Mouse (Mus musculus): ENCODE results near the gene Tmem168. TPM values are rescaled to one million over a fixed set of nuclear protein-coding genes. Genes with fewer than 3 reads are reported as not detected.
A peak's percentile ranks its signal among the peaks of the same experiment; 100 is the strongest.

Gene Tmem168
- 0.93 and 2.4 TPM in 2 replicates for polyA plus RNA-seq (2012; rRNA removed)

- H3K36me3 ChIP-seq (ENCODE audit: control insufficient read depth, insufficient read depth, low read length): peaks cover 4% of the 10 kb centered on the region; the same call in 1 of the 2 replicates
- WGBS: 2% methylated on average over 71 of the region's 71 CpGs
- peak within 1 kb of the TSS; percentile 74 for H3K4me3 ChIP-seq (ENCODE audit: low read depth, low read length)
- H3K27me3 ChIP-seq (ENCODE audit: control insufficient read depth, insufficient read depth, low read length): no peaks in the 10 kb centered on the region
- H3K4me1 ChIP-seq (ENCODE audit: control insufficient read depth, insufficient read depth, insufficient read length, low read length): no peaks in the 10 kb centered on the region; the same call in 1 of the 2 replicates
- peak within 1 kb of the TSS; percentile 66 for H3K27ac ChIP-seq (ENCODE audit: insufficient read depth, low read depth, low read length)
- peak; percentile 72 for TF ChIP-seq POLR2A (IDR thresholded peaks at IDR 0.05; ENCODE audit: low read depth, low read length)
- no peak for TF ChIP-seq CTCF (IDR thresholded peaks at IDR 0.05; ENCODE audit: extremely low read depth, insufficient read length, insufficient replicate concordance, low read depth, low read length)
Observed at GRCm38 (mm10) chr6:13607621-13608493, at the start of gene Tmem168. Gene Tmem168 (minus strand): TSS chr6:13608100.

- TF ChIP-seq POLR2A (IDR thresholded peaks at IDR 0.05; ENCODE audit: low read depth, low read length) (no peak), CTCF (IDR thresholded peaks at IDR 0.05; ENCODE audit: extremely low read depth, insufficient read length, insufficient replicate concordance, low read depth, low read length) (no peak)
- Histone ChIP-seq H3K27me3 (ENCODE audit: control insufficient read depth, insufficient read depth, low read length) (no peaks in the 10 kb centered on the region), H3K4me1 (ENCODE audit: control insufficient read depth, insufficient read depth, insufficient read length, low read length) (no peaks in the 10 kb centered on the region), H3K4me3 (ENCODE audit: low read depth, low read length) (no peak overlapping the region), H3K36me3 (ENCODE audit: control insufficient read depth, insufficient read depth, low read length) (0 out of 2 replicates have a peak, but pooled peaks cover 5% of the 10 kb centered on the region), H3K27ac (ENCODE audit: insufficient read depth, low read depth, low read length) (no peak overlapping the region)
Observed at GRCm38 (mm10) chr6:13654081-13654480, 46.2 kb upstream of the Tmem168 start.

GRCm38 (mm10) chr6:13652284-13652683 lies 44.4 kb upstream of the Tmem168 start:
- no peaks in the 10 kb centered on the region for H3K27me3 ChIP-seq (ENCODE audit: control insufficient read depth, insufficient read depth, low read length)
- TF ChIP-seq POLR2A (IDR thresholded peaks at IDR 0.05; ENCODE audit: low read depth, low read length): no peak
- no peak for TF ChIP-seq CTCF (IDR thresholded peaks at IDR 0.05; ENCODE audit: extremely low read depth, insufficient read length, insufficient replicate concordance, low read depth, low read length)
- no peak overlapping the region for H3K27ac ChIP-seq (ENCODE audit: insufficient read depth, low read depth, low read length)
- H3K4me1 ChIP-seq (ENCODE audit: control insufficient read depth, insufficient read depth, insufficient read length, low read length): no peaks in the 10 kb centered on the region
- H3K4me3 ChIP-seq (ENCODE audit: low read depth, low read length): no peak overlapping the region
- H3K36me3 ChIP-seq (ENCODE audit: control insufficient read depth, insufficient read depth, low read length): 0 out of 2 replicates have a peak, but pooled peaks cover 5% of the 10 kb centered on the region
- WGBS: 93% methylated on average over 3 of the region's 3 CpGs

- Histone ChIP-seq H3K27me3 (ENCODE audit: control insufficient read depth, insufficient read depth, low read length) (no peaks in the 10 kb centered on the region), H3K4me3 (ENCODE audit: low read depth, low read length) (no peak overlapping the region), H3K36me3 (ENCODE audit: control insufficient read depth, insufficient read depth, low read length) (0 out of 2 replicates have a peak, but pooled peaks cover 5% of the 10 kb centered on the region), H3K27ac (ENCODE audit: insufficient read depth, low read depth, low read length) (no peak overlapping the region), H3K4me1 (ENCODE audit: control insufficient read depth, insufficient read depth, insufficient read length, low read length) (no peaks in the 10 kb centered on the region)
- TF ChIP-seq POLR2A (IDR thresholded peaks at IDR 0.05; ENCODE audit: low read depth, low read length) (no peak), CTCF (IDR thresholded peaks at IDR 0.05; ENCODE audit: extremely low read depth, insufficient read length, insufficient replicate concordance, low read depth, low read length) (no peak)
- 94% methylated on average over 3 of the region's 3 CpGs for WGBS
Observed at GRCm38 (mm10) chr6:13650854-13651253, 43.0 kb upstream of the Tmem168 start.

- Histone ChIP-seq H3K36me3 (ENCODE audit: control insufficient read depth, insufficient read depth, low read length) (0 out of 2 replicates have a peak, but pooled peaks cover 5% of the 10 kb centered on the region), H3K4me3 (ENCODE audit: low read depth, low read length) (no peak overlapping the region), H3K4me1 (ENCODE audit: control insufficient read depth, insufficient read depth, insufficient read length, low read length) (no peaks in the 10 kb centered on the region), H3K27me3 (ENCODE audit: control insufficient read depth, insufficient read depth, low read length) (no peaks in the 10 kb centered on the region), H3K27ac (ENCODE audit: insufficient read depth, low read depth, low read length) (no peak overlapping the region)
- TF ChIP-seq CTCF (IDR thresholded peaks at IDR 0.05; ENCODE audit: extremely low read depth, insufficient read length, insufficient replicate concordance, low read depth, low read length) (no peak), POLR2A (IDR thresholded peaks at IDR 0.05; ENCODE audit: low read depth, low read length) (no peak)
Observed at GRCm38 (mm10) chr6:13648305-13648704, 40.4 kb upstream of the Tmem168 start.

- Histone ChIP-seq H3K27me3 (ENCODE audit: control insufficient read depth, insufficient read depth, low read length) (no peaks in the 10 kb centered on the region), H3K36me3 (ENCODE audit: control insufficient read depth, insufficient read depth, low read length) (peaks cover 4% of the 10 kb centered on the region), H3K27ac (ENCODE audit: insufficient read depth, low read depth, low read length) (no peak overlapping the region), H3K4me3 (ENCODE audit: low read depth, low read length) (no peak overlapping the region), H3K4me1 (ENCODE audit: control insufficient read depth, insufficient read depth, insufficient read length, low read length) (no peaks in the 10 kb centered on the region)
- TF ChIP-seq POLR2A (IDR thresholded peaks at IDR 0.05; ENCODE audit: low read depth, low read length) (no peak), CTCF (IDR thresholded peaks at IDR 0.05; ENCODE audit: extremely low read depth, insufficient read length, insufficient replicate concordance, low read depth, low read length) (no peak)
- WGBS: 69% methylated on average over 3 of the region's 3 CpGs
Observed at GRCm38 (mm10) chr6:13636582-13636989, 28.7 kb upstream of the Tmem168 start.

- no peak for TF ChIP-seq CTCF (IDR thresholded peaks at IDR 0.05; ENCODE audit: extremely low read depth, insufficient read length, insufficient replicate concordance, low read depth, low read length)
- TF ChIP-seq POLR2A (IDR thresholded peaks at IDR 0.05; ENCODE audit: low read depth, low read length): no peak
- Histone ChIP-seq H3K4me1 (ENCODE audit: control insufficient read depth, insufficient read depth, insufficient read length, low read length) (no peaks in the 10 kb centered on the region), H3K4me3 (ENCODE audit: low read depth, low read length) (no peak overlapping the region), H3K27me3 (ENCODE audit: control insufficient read depth, insufficient read depth, low read length) (no peaks in the 10 kb centered on the region), H3K27ac (ENCODE audit: insufficient read depth, low read depth, low read length) (no peak overlapping the region), H3K36me3 (ENCODE audit: control insufficient read depth, insufficient read depth, low read length) (peaks cover 5% of the 10 kb centered on the region; the same call in 1 of the 2 replicates)
- 90% methylated on average over 1 of the region's 1 CpGs for WGBS
Observed at GRCm38 (mm10) chr6:13632571-13632970, 24.7 kb upstream of the Tmem168 start.
